Mouse (Mus musculus): ENCODE measurements around the gene 4930438A08Rik.

DNA sequence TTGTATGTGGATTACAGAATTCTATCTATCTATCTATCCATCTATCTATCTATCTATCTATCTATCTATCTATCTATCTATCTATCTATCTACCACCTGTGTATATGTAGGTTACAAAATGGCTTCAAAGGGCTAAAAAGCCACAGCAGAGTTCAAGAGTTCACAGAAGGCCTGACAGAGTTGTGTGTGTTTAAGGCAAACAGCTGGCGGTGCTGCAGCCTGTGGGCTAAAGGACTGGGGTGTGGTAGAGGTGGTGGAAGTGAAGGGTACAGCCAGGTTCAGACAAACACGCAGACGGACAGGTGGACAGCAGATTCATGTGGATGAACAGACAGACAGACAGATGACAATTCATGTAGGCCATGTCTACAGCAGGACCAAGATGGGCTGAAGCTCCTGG, 6.3 kb upstream of the 4930438A08Rik start:
- TF ChIP-seq POLR2A (IDR thresholded peaks at IDR 0.05; ENCODE audit: insufficient read length, low read depth) (no peak), MYOD1 (IDR thresholded peaks at IDR 0.05; ENCODE audit: control insufficient read depth in 1 of 3, insufficient read length in 2 of 3, low read depth in 2 of 3) (no peak)

All from myocyte (in vitro differentiated cells).